Mouse (Mus musculus): Measurements from ENCODE around the gene Pax5. TPM values are rescaled to one million over a fixed set of nuclear protein-coding genes. Genes with fewer than 3 reads are reported as not detected.

The Pax5 gene
- polyA plus RNA-seq, 1 experiment from 2014 or later, result 0.54 TPM

DNA sequence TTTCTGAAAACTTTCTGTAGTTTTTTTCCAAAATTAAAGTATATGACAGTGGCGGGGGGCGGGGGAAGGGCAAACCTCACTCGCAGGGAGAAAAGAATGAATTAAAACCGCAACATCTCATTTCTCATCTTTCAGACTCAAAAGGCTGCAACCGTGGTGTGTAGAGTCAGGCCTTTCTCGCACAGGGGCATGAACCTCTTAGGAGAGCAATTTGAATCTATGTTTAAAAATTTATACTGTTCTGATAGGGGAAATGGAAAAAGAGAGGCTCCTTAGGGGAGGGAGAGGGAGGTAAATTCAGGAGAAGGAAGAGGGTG lies 85.2 kb downstream of the Pax5 start:
- H3K9me3 ChIP-seq (replicated peaks; ENCODE audit: control insufficient read depth, low read length), result no peaks in the 10 kb centered on the region
- no peaks in the 10 kb centered on the region for H3K4me1 ChIP-seq (ENCODE audit: control insufficient read depth, low read depth, low read length)
- ATAC-seq (ENCODE audit: low read depth), result no peak
- no peaks in the 10 kb centered on the region for H3K27me3 ChIP-seq (ENCODE audit: control insufficient read depth, insufficient read depth, low read depth, low read length)
- no peak overlapping the region for H3K27ac ChIP-seq (ENCODE audit: low read length)
- no peak overlapping the region for H3K9ac ChIP-seq (ENCODE audit: low read depth, low read length)
- no peaks in the 10 kb centered on the region for H3K36me3 ChIP-seq (ENCODE audit: control insufficient read depth, insufficient read depth)
- H3K4me2 ChIP-seq (ENCODE audit: low read depth, low read length), result no peak overlapping the region
- 75% methylated on average over 6 of the region's 6 CpGs for WGBS (ENCODE audit: insufficient replicate concordance)
- no peak overlapping the region for H3K4me3 ChIP-seq (ENCODE audit: low read depth, low read length)

DNA sequence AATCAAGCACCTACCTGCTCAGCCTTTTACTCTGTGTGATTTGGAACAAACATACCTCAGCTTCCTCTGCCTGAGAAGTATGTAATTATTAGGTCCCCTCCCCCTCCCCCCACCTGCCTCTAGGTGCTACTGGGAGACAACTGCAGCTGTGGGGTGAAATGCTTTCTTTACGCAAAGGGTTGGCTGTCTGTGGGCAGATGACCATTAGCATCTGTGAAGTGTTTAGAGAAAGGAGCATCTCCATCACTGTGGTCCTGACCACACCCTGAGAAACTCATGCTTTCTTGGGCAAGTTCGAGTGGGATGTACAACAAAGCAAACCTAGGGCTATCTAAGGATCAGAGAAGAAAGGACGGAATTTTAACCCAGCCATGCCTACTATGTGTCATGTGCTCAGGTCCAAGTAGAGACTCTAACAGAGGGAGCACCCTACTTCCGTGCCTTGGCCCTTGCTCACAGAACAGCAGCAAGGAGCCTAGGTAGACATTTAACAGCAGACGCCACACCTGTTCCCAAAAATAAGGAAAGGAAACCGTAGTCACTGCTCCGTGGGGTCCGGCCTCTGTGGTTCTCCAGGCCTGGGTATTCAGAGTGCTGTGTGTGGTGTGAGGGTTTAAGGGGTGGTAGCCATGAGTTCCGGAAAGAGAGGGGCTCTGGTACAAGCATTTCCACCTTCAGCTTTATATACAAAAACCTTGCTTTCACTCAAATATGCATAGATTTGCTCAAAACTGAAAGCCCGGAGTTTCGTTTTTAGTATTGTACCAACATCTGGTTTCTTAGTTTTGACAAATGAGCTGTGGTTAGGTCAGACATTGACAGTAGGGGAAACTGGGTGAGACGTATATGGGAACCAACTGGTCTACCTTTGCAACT lies 85.8 kb downstream of the Pax5 start:
- Histone ChIP-seq H3K4me1 (ENCODE audit: control insufficient read depth, low read depth, low read length) (no peaks in the 10 kb centered on the region), H3K27me3 (ENCODE audit: control insufficient read depth, insufficient read depth, low read depth, low read length) (no peaks in the 10 kb centered on the region), H3K9ac (ENCODE audit: low read depth, low read length) (no peak overlapping the region), H3K4me3 (ENCODE audit: low read depth, low read length) (no peak overlapping the region), H3K9me3 (replicated peaks; ENCODE audit: control insufficient read depth, low read length) (no peaks in the 10 kb centered on the region), H3K27ac (ENCODE audit: low read length) (no peak overlapping the region), H3K36me3 (ENCODE audit: control insufficient read depth, insufficient read depth) (no peaks in the 10 kb centered on the region), H3K4me2 (ENCODE audit: low read depth, low read length) (no peak overlapping the region)
- no peak for ATAC-seq (ENCODE audit: low read depth)
- WGBS (ENCODE audit: insufficient replicate concordance), result 64% methylated on average over 12 of the region's 12 CpGs

DNA sequence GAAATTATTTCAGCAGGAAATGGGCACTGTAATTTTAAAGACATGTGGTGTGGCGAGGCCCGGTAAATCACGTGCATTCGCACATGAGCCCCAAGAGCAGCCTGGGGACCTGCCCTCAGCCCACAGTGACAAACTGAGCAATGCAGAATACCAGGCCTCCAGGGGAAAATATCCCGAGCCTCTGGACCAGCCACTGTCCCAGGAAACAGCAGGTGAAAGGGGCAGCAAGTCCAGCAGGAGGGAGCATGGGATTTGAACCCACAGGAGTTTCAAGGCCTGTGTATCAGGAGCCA lies 86.9 kb downstream of the Pax5 start:
- H3K27ac ChIP-seq (ENCODE audit: low read length), result no peak overlapping the region
- no peak overlapping the region for H3K4me2 ChIP-seq (ENCODE audit: low read depth, low read length)
- H3K27me3 ChIP-seq (ENCODE audit: control insufficient read depth, insufficient read depth, low read depth, low read length), result no peaks in the 10 kb centered on the region
- no peak for ATAC-seq (ENCODE audit: low read depth)
- no peaks in the 10 kb centered on the region for H3K9me3 ChIP-seq (replicated peaks; ENCODE audit: control insufficient read depth, low read length)
- H3K4me3 ChIP-seq (ENCODE audit: low read depth, low read length), result no peak overlapping the region
- H3K4me1 ChIP-seq (ENCODE audit: control insufficient read depth, low read depth, low read length), result no peaks in the 10 kb centered on the region
- no peaks in the 10 kb centered on the region for H3K36me3 ChIP-seq (ENCODE audit: control insufficient read depth, insufficient read depth)
- no peak overlapping the region for H3K9ac ChIP-seq (ENCODE audit: low read depth, low read length)
- WGBS (ENCODE audit: insufficient replicate concordance), result 61% methylated on average over 5 of the region's 5 CpGs

DNA sequence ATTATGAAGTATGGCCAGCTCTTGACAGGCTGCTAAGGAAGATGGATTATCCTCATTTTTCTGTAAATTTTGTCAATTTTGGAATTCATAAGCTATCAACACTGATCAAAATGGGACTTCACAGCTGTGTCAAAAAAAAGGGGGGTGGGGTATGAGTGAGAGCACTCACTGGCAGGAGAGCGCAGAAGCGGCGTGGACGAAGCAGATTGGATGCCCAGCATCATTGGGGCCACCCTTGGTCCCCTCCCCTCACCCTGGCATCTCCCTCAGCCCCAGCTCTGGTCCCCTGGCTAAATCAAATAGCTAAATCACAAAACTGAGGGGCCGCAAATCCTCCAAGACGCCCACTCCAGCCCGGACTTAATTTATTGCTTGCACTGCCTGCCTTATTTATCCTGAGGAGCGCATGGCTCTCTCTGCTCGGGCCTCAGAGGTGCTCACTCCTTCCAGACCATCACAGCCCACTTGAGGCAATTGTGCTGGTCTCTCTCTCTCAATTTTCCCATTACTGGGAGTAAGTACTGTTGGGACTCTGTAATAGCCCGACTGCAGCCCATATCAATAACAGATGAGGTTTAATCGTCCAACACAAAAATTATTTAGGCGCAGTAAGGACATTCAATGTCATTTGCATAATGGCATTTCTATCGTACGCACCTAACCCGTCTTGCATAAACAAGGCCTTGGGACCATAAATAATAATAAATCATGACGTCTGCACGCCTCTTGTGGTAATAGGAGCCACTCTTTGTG lies 87.4 kb downstream of the Pax5 start:
- H3K9ac ChIP-seq (ENCODE audit: low read depth, low read length), result no peak overlapping the region
- H3K9me3 ChIP-seq (replicated peaks; ENCODE audit: control insufficient read depth, low read length), result no peaks in the 10 kb centered on the region
- H3K4me3 ChIP-seq (ENCODE audit: low read depth, low read length), result no peak overlapping the region
- H3K4me2 ChIP-seq (ENCODE audit: low read depth, low read length), result no peak overlapping the region
- no peak for ATAC-seq (ENCODE audit: low read depth)
- no peaks in the 10 kb centered on the region for H3K4me1 ChIP-seq (ENCODE audit: control insufficient read depth, low read depth, low read length)
- H3K27me3 ChIP-seq (ENCODE audit: control insufficient read depth, insufficient read depth, low read depth, low read length), result no peaks in the 10 kb centered on the region
- H3K36me3 ChIP-seq (ENCODE audit: control insufficient read depth, insufficient read depth), result no peaks in the 10 kb centered on the region
- 68% methylated on average over 17 of the region's 17 CpGs for WGBS (ENCODE audit: insufficient replicate concordance)
- no peak overlapping the region for H3K27ac ChIP-seq (ENCODE audit: low read length)

DNA sequence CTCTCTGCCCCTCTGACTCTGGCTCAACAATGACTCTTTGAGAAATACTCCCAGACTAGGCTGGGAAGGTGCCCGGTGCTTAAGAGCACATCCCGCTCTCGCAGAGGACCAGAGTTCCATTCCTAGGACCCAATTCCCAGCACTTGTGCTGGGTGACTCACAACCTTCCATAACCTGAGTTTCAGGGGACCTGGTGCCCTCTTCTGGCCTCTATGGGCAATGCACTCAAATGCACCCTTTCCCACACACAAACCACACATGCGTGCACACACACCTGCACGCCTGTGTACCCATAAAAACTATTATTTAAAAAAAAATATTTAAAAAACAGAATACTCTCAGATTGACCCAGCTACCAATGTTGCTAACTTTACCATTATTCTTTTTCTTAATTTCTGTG lies 90.0 kb downstream of the Pax5 start:
- WGBS (ENCODE audit: insufficient replicate concordance), result 72% methylated on average over 5 of the region's 5 CpGs
- Histone ChIP-seq H3K4me2 (ENCODE audit: low read depth, low read length) (no peak overlapping the region), H3K27me3 (ENCODE audit: control insufficient read depth, insufficient read depth, low read depth, low read length) (no peaks in the 10 kb centered on the region), H3K9ac (ENCODE audit: low read depth, low read length) (no peak overlapping the region), H3K9me3 (replicated peaks; ENCODE audit: control insufficient read depth, low read length) (no peaks in the 10 kb centered on the region), H3K4me3 (ENCODE audit: low read depth, low read length) (no peak overlapping the region), H3K36me3 (ENCODE audit: control insufficient read depth, insufficient read depth) (no peaks in the 10 kb centered on the region), H3K4me1 (ENCODE audit: control insufficient read depth, low read depth, low read length) (no peaks in the 10 kb centered on the region), H3K27ac (ENCODE audit: low read length) (no peak overlapping the region)
- no peak for ATAC-seq (ENCODE audit: low read depth)

DNA sequence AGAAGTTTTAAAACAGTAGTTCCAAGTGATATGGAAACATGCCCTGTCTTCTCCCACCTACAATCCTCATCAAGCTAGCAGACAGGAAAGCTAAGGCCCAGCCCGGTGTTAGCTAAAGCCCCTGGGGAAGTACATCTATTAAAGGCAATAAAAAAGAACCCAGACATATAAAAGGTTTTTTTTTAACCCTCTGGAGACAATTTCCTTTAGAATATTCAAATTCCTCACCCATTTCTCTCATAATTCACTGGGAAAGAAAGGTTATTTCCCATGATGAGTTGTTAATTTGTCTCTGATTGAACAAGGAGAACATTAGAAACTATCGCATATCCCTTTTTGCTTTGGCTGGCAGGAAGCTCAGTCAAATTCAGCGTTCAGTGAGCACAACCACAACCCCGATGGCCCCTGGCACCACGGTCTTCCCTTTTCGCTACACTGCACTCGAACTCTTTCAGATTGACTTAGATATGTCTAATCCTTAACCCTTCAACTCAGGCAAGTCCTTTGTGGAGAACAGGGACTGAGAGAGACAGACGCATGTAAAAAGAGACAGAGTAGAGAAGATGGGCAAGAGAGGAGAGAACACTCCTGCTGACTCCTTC lies 96.1 kb downstream of the Pax5 start:
- Histone ChIP-seq H3K4me2 (ENCODE audit: low read depth, low read length) (no peak overlapping the region), H3K9me3 (replicated peaks; ENCODE audit: control insufficient read depth, low read length) (no peaks in the 10 kb centered on the region)
- WGBS (ENCODE audit: insufficient replicate concordance), result 53% methylated on average over 8 of the region's 8 CpGs

DNA sequence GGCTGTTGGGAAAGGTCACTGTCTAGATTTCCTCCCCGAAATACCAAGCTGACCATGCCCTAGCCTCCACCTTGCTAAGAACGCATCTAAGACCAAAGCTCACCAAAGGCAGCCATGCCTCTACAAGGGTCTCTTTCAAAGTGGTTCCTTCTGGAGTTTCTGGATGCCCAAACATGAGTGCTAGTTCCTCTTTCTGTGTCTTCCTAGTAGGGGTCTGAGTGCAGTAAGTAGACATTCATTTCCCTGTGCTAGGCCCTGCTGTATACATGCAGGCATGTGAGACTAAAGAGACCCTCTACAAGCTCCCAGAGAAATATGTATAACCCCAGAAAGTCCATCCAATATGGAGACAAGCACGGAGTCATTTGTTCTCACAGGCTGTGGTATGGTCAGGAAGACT lies 97.9 kb downstream of the Pax5 start:
- no peaks in the 10 kb centered on the region for H3K4me1 ChIP-seq (ENCODE audit: control insufficient read depth, low read depth, low read length)
- 56% methylated on average over 3 of the region's 3 CpGs for WGBS (ENCODE audit: insufficient replicate concordance)
- no peak overlapping the region for H3K4me2 ChIP-seq (ENCODE audit: low read depth, low read length)
- no peaks in the 10 kb centered on the region for H3K36me3 ChIP-seq (ENCODE audit: control insufficient read depth, insufficient read depth)
- H3K9me3 ChIP-seq (replicated peaks; ENCODE audit: control insufficient read depth, low read length), result no peaks in the 10 kb centered on the region
- no peak overlapping the region for H3K9ac ChIP-seq (ENCODE audit: low read depth, low read length)
- H3K4me3 ChIP-seq (ENCODE audit: low read depth, low read length), result no peak overlapping the region
- H3K27ac ChIP-seq (ENCODE audit: low read length), result no peak overlapping the region
- H3K27me3 ChIP-seq (ENCODE audit: control insufficient read depth, insufficient read depth, low read depth, low read length), result no peaks in the 10 kb centered on the region
- no peak for ATAC-seq (ENCODE audit: low read depth)

More for the DNA sequence above, 96.1 kb downstream of the Pax5 start:
- ATAC-seq (ENCODE audit: low read depth), result no peak
- Histone ChIP-seq H3K4me1 (ENCODE audit: control insufficient read depth, low read depth, low read length) (no peaks in the 10 kb centered on the region), H3K4me3 (ENCODE audit: low read depth, low read length) (no peak overlapping the region), H3K9ac (ENCODE audit: low read depth, low read length) (no peak overlapping the region), H3K36me3 (ENCODE audit: control insufficient read depth, insufficient read depth) (no peaks in the 10 kb centered on the region), H3K27ac (ENCODE audit: low read length) (no peak overlapping the region), H3K27me3 (ENCODE audit: control insufficient read depth, insufficient read depth, low read depth, low read length) (no peaks in the 10 kb centered on the region)

DNA sequence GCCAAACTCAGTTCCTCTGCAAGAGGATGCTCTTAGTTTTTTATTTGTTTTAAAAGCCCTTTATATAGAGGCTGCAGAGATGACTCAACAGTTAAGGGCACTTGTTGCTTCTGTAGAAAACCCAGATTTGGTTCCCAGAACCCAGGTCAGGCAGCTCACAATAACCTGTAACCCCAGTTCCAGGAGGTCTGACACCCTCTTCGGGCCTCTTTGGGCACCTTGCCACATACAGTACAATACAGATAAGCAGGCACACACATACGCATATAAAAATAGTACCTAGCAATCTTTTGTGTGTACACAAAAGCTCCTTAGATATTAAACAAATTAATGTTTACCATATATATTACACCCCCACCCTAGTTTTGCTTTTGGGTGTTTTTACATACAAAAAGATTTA lies 104.8 kb downstream of the Pax5 start:
- H3K4me3 ChIP-seq (ENCODE audit: low read depth, low read length), result no peak overlapping the region
- 50% methylated on average over 2 of the region's 2 CpGs for WGBS (ENCODE audit: insufficient replicate concordance)
- H3K4me2 ChIP-seq (ENCODE audit: low read depth, low read length), result no peak overlapping the region
- H3K36me3 ChIP-seq (ENCODE audit: control insufficient read depth, insufficient read depth), result no peaks in the 10 kb centered on the region
- H3K9ac ChIP-seq (ENCODE audit: low read depth, low read length), result no peak overlapping the region
- no peaks in the 10 kb centered on the region for H3K4me1 ChIP-seq (ENCODE audit: control insufficient read depth, low read depth, low read length)
- H3K9me3 ChIP-seq (replicated peaks; ENCODE audit: control insufficient read depth, low read length), result no peaks in the 10 kb centered on the region
- no peaks in the 10 kb centered on the region for H3K27me3 ChIP-seq (ENCODE audit: control insufficient read depth, insufficient read depth, low read depth, low read length)
- no peak overlapping the region for H3K27ac ChIP-seq (ENCODE audit: low read length)
- ATAC-seq (ENCODE audit: low read depth), result no peak

DNA sequence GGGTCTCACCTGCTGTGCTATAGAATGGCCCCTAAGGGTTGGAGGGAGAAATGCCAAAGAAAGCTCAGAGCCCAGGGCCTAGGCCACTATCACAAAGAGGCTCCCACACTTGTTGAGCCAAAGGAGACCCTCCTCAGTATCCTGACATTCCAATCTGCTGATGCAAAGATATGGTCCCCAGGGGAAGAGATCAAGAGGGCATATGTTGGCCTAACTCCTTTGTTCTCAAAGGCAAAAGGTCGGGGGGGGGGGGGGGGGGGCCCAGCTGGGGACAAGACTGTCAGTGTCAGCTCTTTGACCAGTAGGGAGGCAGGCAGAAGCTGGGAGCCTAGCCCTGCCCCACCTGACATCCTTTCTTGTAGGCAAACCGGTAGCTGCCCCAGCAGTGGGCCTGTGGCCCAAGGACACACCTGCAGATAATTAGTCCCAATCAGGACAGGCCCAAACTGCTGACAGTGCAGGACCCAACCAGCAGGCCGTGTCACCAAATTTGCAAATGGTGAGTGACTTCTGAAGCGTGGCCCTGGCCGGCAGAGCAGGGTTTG lies 108.0 kb downstream of the Pax5 start:
- H3K9ac ChIP-seq (ENCODE audit: low read depth, low read length), result no peak overlapping the region
- no peaks in the 10 kb centered on the region for H3K9me3 ChIP-seq (replicated peaks; ENCODE audit: control insufficient read depth, low read length)
- H3K4me1 ChIP-seq (ENCODE audit: control insufficient read depth, low read depth, low read length), result no peaks in the 10 kb centered on the region
- no peaks in the 10 kb centered on the region for H3K36me3 ChIP-seq (ENCODE audit: control insufficient read depth, insufficient read depth)
- H3K27me3 ChIP-seq (ENCODE audit: control insufficient read depth, insufficient read depth, low read depth, low read length), result no peaks in the 10 kb centered on the region
- H3K27ac ChIP-seq (ENCODE audit: low read length), result no peak overlapping the region
- H3K4me2 ChIP-seq (ENCODE audit: low read depth, low read length), result no peak overlapping the region
- H3K4me3 ChIP-seq (ENCODE audit: low read depth, low read length), result no peak overlapping the region
- ATAC-seq (ENCODE audit: low read depth), result no peak
- 23% methylated on average over 5 of the region's 5 CpGs for WGBS (ENCODE audit: insufficient replicate concordance)
